Comparison of ENCODE assay signal across 1 mouse cellular context in the genomic region with DNA sequence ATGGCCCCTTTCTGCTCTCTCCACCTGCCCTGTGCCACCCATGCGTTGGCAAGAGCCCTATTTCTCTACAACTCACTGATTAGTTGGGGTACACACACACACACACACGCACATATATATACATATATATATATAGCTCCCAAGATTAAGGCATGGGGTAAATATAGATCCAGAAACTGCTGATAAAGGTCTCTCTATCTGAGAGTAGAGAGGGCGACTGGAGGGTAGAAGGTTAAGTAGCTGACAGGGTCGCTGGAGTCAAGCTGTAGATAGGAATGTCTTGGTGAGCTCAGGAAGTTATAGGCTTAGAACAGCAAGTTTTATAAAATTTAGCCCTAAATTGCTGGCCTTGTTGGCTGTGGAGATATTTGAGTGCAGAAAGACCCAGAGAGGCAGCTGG.
TF ChIP-seq lines count a peak whose summit lies in the region.

No protein-coding gene starts in this region.

TF ChIP-seq in CH12.LX, 34 proteins besides CTCF, POLR2A, EP300 and RAD21:
- TF ChIP-seq GABPA (IDR thresholded peaks at IDR 0.05; ENCODE audit: insufficient replicate concordance, low read depth, low read length) = no peak
- no peak for TF ChIP-seq HCFC1 (IDR thresholded peaks at IDR 0.05; ENCODE audit: low read depth, low read length)
- no peak for TF ChIP-seq MEF2A (IDR thresholded peaks at IDR 0.05; ENCODE audit: borderline replicate concordance, low read depth, low read length)
- no peak for TF ChIP-seq ZMIZ1 (IDR thresholded peaks at IDR 0.05; ENCODE audit: low read depth, low read length)
- TF ChIP-seq IRF4 (IDR thresholded peaks at IDR 0.05; ENCODE audit: low read depth, low read length) = no peak
- TF ChIP-seq ZC3H11A (IDR thresholded peaks at IDR 0.05; ENCODE audit: low read depth, low read length) = no peak
- no peak for TF ChIP-seq NRF1 (IDR thresholded peaks at IDR 0.05; ENCODE audit: low read depth, low read length)
- TF ChIP-seq ETS1 (conservative IDR thresholded peaks at IDR 0.05; ENCODE audit: low read depth, low read length) = no peak
- no peak for TF ChIP-seq UBTF (IDR thresholded peaks at IDR 0.05; ENCODE audit: low read depth, low read length)
- no peak for TF ChIP-seq MAX (IDR thresholded peaks at IDR 0.05; ENCODE audit: low read length)
- no peak for TF ChIP-seq USF2 (conservative IDR thresholded peaks at IDR 0.05; ENCODE audit: low read depth, low read length)
- TF ChIP-seq CHD2 (IDR thresholded peaks at IDR 0.05; ENCODE audit: low read length) = no peak
- TF ChIP-seq PAX5 (IDR thresholded peaks at IDR 0.05; ENCODE audit: low read length) = no peak
- TF ChIP-seq CHD1 (IDR thresholded peaks at IDR 0.05; ENCODE audit: low read depth, low read length) = no peak
- TF ChIP-seq POLR2AphosphoS2 (IDR thresholded peaks at IDR 0.05; ENCODE audit: low read depth, low read length) = no peak
- no peak for TF ChIP-seq NELFE (IDR thresholded peaks at IDR 0.05; ENCODE audit: low read depth, low read length)
- no peak for TF ChIP-seq ZNF384 (IDR thresholded peaks at IDR 0.05; ENCODE audit: low read depth, low read length)
- no peak for TF ChIP-seq E2F4 (IDR thresholded peaks at IDR 0.05; ENCODE audit: insufficient replicate concordance, low read depth, low read length)
- TF ChIP-seq JUN (IDR thresholded peaks at IDR 0.05; ENCODE audit: insufficient read depth, low read depth, low read length) = no peak
- no peak for TF ChIP-seq JUND (conservative IDR thresholded peaks at IDR 0.05; ENCODE audit: low read depth, low read length)
